Mouse (Mus musculus) heart, postnatal 14 days (tissue): Measurements from ENCODE around the gene Ift80. TPM values are rescaled to one million over a fixed set of nuclear protein-coding genes. Genes with fewer than 3 reads are reported as not detected.
"Not testable (repeated sequence)": the region's sequence is repeated elsewhere in the genome, so short reads cannot be mapped to it uniquely, and the experiment has no call there.

Experiments used
- DNase-seq, 2 experiments: peaks; one replicate each; pipeline ENCODE4 v3.0.0; 2021 to 2022
- intact Hi-C: fragments of 180-260 bp; cut with DNase I; formaldehyde crosslinking; loops from one replicate; pipeline ENCODE4 v1.15.1; 2025
- total RNA-seq, 2 experiments: library from RNA; stranded (reverse); gene quantifications; 2 replicates each; pipeline ENCODE4 v1.2.3; 2021

Ift80 gene
- total RNA-seq, 2 experiments from 2014 or later = 7.8 to 8.0 TPM

DNA sequence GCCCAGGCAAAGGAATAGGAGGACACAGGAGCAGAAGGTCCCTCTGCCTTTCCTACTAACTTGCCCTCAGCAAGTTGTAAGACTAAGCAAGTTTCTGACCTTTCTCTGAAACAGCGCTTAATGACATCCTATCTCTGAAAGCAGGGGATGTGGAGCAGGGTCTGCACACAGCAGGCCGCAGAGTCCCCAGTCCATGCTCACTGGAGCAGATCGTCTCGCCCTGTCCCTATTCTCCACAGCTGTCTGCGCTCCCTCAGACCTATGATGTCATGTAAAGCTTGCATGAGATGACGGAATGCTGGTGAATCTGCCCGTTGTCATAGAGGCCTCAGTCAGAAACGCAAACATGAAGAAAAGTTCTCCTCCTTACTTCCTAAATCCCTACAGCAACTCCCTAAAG, 55.0 kb downstream of the Ift80 start:
- no peak for DNase-seq
- intact Hi-C loops = no loop called here

DNA sequence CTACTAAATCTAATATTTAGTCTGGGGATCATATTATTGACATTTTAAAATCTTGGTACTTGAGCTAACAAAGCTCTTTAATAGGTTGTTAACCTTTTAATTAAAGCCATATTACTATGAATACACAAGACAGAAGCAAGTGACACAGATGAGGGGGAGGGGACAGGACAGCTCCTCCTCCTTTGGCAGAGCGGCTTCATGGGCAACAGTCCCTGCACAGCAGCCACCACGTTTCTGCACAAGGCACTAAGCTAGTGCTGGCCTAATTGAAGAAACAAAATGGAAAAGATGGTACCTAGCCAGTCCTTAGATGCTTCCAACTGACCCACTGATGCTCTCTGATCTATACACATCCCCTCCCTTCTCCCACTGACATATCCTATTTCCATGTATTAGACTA, 55.5 kb downstream of the Ift80 start:
- intact Hi-C loops = no loop called here
- no peak for DNase-seq

DNA sequence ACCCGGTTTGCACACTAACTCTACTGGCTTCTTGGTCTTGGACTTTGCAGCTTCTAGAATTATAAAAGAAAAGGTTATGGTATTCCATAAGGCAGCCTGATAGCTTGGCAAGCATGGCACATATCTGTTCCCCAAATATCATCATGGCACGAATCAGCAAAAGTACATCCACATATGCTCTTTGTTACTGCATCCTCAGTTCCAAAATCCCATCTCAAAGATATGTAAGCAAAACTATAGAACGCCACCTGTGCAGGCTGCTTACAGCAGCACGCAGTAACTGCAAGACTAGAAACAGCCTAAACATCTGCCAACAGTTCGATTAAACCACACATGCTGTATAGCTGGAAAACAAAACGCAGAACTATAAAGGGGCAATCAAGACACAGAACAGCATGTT, 62.5 kb downstream of the Ift80 start:
- no peak for DNase-seq
- intact Hi-C loops = no loop called here

DNA sequence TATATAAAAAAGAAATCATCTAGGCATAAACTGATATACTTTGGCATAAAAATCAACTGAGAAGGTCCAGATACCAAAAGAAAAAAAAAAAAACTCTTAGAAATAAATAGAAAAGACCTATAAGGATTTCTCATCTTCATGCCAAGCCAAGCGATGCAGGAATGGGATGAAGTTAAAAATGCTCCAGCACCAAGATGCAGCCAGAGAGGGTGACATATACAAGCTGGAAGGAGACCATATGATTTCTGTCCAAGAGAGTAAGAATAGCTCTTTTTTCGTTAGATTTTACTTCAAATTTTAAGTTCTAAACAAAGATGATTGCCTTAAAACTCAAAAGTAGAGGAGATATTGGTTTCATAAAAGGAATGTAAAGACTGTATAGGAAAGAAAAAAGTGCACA, 64.1 kb downstream of the Ift80 start:
- no peak for DNase-seq
- intact Hi-C loops = no loop called here

DNA sequence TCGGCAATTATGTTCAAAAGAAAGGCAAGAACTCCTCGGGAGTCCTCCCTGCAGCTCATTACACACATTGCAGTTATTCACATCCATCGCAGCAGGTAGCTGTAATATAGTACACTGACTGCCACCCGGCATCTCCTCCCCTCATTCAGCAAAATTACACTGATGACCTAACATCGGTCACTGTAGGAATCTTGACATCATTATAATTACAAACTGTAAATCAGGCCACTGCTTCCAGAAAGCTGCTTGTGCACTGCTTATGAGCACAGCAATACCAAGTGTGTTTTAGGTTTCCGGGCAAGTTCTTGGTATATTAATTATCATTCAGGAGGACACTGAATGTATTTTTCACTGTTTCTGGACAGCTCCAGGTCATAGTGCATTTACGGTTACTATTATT, 65.1 kb downstream of the Ift80 start:
- intact Hi-C loops = no loop called here
- DNase-seq = no peak

DNA sequence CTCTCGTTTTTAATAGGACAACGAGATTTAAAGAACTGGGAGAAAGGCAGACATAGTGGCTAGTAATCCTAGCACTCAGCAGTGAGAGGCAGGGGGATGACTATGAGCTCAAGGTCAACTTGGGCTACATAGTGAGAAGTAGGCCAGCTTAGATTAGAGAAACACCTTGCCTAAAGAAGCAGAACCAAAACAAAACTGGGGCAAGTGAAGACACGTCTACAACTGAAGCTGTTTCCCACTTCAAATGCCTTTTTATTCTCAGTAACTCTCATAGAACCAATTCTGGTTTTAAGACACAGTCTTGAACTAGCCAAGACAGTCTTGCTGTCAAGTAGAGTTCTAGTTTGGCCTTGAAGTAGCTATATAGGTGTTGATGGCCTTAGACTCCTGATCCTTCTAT, 67.7 kb downstream of the Ift80 start:
- intact Hi-C loops = no loop called here
- no peak for DNase-seq

DNA sequence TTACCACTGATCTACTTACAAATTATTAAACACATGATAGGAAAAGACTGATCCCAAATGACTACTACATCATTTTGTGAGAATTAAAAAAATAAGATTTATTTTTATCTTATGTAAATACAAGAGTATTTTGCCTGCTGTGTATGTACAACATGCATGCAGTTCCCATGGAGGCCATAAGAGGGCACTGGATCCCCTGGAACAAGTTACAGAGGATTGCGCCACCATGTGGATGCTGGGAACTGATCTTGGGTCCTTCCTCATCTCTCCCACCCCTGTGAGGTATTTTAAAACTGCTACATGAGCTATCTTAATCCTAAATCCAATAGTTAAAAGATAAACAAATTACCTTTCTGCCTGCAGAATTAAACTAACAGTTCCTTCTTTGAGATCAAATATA, 68.9 kb downstream of the Ift80 start:
- peak in 1 of 2 experiments; percentile 6 for DNase-seq
- intact Hi-C loops = no loop called here

DNA sequence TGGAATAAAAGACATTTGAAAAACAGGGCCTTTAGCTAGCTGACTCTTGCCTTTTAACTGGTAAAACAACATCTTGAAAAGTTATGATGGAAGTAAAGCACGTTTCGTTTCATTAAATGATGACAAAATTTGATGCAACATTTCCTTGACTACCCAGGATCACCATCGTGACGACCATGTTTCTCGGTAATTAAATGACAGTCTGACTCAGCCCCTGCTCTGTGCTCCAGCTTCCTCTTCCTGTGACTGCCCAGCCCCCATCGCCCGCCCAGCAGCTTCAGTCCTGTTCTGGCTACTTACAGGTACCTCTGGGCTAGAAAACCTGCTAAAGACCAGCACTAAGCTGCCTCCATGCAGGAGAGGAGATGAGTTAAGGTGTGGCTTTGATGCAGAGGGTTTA, 70.1 kb downstream of the Ift80 start:
- DNase-seq = no peak
- intact Hi-C loops = no loop called here

DNA sequence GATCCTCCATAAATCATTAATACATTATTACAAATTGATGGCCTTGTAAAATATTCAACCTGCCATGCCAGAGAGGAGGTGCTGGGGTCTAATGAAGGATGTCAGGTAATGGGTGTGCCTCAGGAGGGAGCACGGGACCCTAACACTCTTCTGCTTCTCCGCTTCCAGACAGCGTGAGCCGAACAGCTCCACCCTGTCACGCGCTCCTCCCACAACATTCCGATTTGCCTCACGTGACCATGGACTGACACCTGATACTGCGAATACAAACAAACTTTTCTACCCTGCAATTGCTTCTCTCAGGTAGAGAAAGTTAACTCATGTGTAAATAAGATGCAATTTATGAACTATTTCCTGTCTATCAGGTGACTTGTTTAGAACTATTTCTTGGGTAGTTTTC, 75.8 kb downstream of the Ift80 start:
- DNase-seq = no peak
- intact Hi-C loops = no loop called here

DNA sequence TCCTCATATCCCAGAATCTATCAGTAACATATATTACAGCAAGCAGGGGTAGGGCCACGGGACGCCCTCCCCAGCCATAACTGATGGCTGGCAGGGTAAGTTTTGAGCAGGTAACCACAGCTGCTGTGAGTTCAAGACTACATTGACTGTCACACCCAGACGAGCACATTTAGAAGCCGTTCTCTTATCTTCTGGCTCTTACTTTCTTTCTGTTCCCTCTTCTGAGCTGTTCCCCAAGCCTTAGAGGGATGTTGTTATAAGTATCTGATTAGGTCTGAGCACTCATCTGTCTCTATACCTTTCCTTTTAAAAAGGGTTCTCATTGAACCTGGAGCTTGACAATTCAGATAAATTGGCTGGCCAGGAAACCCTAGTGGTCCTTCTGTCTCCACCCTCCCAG, 96.9 kb downstream of the Ift80 start:
- intact Hi-C loops = no loop called here
- DNase-seq = no peak

DNA sequence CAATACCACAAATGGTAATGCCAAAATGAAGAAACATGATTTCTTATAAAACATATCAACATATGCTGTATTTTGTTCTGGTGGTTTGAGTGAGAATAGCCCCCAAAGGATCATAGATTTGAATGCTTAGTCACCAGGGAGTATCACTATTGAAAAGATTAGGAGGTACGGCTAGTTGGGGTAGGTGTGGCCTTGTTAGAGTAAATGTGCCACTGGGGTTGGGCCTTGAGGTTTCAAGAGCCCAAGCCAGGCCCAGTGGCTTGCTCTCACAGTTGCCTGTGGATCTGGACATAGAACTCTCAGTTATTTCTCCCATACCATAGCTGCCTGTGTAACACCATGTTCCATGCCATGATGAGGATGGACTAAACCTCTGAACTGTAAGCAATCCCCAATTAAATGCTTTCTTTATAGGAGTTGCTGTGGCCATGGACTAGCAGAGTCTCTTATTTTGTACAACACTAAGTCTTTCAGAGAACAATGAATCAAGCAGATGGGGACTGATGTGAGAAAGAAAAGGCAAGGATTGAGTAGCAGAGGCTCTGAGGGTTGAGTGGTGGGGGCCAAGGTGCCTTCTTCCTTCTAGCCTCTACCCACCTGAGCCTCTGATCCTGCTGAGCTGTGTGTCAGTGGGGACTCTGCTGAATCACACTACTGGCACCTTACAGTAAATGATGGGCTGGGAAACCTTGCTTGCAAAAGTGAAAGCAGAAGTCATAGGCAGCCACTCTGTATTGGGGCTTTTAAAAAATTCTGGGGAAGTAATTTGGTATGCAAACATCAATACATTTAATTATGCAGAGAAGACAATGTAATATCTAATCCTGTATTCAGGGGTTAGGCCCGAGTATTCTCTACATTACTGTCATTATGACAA, 99.2 kb downstream of the Ift80 start:
- intact Hi-C loops = no loop called here

DNA sequence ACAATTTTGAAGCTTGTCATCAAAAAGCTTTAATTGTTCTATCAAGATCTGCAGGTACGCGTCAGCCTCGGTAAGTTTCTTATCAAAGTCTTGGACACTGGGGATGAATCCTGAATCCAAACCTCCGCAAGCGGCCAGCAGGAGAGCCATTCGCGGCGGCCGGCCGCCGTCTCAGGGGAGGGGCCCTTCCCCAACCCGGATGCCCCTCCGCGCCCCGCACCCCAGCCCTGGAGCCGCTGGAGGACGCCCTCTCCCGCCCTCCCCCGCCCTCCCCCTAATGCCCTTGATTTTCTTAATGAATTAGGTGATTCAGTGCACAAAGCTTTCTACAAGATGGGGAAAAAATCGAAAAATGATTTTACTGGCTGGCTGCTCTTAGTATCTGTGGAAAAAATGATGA, 101.7 kb downstream of the Ift80 start:
- intact Hi-C loops, DNase-seq: not testable (repeated sequence)

More for the DNA sequence above, 99.2 kb downstream of the Ift80 start:
- no peak for DNase-seq

DNA sequence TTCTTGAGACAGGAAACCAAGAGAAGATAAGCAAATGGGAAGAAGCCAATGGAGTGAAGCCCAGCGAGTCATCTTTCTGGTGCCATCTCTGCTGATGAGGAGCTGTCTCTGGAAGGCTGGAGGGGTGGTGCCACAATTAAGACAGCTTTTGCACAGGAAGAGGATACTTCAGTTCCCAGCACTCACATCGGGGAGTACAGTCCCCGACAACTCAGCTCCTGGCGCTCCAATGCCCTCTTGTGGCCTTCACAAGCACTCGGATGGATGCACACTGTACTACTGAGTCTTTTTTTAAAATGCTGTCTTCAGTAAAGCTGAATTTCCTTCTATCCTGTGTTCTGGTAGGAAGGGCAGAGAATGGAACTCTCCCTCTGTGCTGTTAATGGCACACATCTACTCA, 107.2 kb downstream of the Ift80 start:
- intact Hi-C loops = no loop called here
- no peak for DNase-seq

DNA sequence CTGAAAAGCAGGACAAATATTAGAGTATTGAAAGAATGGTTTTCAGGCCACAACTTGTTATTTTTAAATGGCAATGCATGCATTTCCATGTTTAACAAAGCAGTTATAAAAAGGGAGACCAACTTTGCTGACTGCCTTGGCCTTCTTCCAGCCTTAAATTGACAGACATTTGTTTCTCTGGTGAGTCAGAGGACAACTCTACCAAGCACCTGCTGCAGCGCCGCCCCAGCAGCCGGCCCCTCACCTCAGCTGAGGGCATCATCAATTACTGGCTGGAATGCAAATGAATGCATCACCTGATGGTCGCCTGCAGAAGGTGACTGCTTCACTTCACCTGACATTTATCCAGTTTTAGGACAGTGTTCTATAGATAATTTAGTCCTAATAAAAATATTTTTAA, 108.9 kb downstream of the Ift80 start:
- DNase-seq = no peak
- intact Hi-C loops = no loop called here

DNA sequence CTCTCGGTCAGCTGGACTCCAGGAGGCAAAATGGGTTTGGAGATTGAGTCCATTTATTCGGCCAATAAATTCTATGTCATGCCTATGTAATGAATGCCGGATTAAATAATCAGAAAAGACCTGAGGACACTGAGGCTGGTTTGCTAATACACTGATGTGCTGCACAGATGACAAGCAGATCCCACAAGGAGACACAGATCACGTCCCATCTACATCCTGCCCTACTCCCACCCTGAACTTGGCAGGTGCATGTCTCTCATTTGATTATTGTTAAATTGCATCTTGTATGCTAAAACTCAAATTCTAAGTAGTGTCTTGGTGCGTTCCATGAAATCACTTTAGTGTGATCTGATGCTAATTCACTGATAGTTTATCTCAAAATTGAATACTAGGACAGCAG, 117.5 kb downstream of the Ift80 start:
- DNase-seq = no peak
- intact Hi-C loops = no loop called here

DNA sequence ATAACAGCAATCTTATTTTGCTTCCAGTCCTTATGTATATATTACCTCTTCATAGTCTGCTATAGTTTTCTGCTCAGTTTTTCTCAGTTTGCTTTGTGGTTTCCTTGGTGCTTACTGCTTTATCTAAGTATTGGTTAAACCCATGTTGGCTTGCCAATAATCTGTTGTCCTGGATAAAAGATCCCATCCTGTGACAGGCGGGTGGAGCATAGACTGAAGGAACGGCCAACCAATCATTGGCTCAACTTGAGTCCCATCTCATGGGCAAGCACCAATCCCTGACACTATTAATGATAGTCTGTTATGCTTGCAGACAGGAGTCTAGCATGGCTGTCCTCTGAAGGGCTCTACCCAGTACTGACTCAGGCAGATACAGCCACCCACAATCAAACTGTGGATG, 130.3 kb downstream of the Ift80 start:
- DNase-seq = no peak
- intact Hi-C loops = no loop called here

DNA sequence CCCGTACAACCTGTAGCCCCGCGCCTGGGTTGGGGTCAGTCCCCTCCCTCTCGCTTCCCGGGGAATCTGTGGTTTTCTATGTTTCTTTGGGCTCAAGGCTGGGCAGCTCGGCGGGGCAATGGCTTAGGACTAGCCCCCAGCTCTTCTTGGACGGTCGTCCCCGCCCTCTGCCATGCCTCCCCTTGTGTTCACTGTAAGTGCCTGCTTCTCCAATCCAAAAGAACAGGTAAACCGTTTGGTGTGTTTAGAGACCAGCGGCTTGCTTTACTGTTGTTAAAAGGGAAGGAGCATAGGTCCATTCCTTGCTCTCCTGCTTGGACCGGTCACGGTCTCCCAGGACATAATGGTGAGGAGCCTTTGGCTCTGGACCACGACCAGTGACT, 133.8 kb downstream of the Ift80 start:
- DNase-seq = peak in 1 of 2 experiments; percentile 9
- intact Hi-C loops = no loop called here

DNA sequence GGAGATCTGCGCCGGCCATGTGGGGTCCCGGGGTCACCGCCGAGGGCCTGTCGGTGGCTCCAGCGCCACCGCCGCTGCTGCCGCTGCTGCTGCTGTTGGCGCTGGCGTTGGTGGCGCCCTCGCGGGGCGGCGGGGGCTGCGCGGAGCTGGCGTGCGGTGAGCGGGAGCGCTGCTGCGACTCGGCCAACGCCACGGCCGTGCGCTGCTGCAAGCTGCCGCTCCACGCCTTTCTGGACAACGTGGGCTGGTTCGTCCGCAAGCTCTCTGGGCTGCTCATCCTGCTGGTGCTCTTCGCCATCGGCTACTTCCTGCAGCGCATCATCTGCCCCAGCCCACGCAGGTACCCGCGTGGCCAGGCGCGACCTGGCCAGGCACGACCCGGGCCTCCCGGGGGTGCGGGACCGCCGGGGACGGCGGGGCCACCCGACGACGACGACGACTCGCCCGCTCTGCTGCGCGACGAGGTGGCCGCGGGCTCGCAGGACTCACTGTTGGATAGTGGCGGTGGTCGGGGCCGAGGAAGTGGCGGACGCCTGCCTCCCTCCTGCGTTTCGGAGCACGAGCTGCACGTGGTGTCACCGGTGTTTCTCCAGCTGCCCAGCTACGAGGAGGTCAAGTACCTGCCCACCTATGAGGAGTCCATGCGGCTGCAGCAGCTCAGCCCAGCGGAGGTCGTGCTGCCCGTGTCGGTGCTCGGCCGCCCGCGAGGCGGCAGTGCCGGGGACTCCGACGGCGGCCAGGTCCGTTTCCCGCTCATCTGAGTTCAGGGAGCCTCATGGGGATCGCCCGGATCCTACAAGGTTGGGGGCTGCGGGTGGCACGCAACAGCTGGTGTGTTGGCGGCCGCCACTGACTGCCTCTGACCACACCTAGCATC, 134.4 kb downstream of the Ift80 start:
- intact Hi-C loops = no loop called here

DNA sequence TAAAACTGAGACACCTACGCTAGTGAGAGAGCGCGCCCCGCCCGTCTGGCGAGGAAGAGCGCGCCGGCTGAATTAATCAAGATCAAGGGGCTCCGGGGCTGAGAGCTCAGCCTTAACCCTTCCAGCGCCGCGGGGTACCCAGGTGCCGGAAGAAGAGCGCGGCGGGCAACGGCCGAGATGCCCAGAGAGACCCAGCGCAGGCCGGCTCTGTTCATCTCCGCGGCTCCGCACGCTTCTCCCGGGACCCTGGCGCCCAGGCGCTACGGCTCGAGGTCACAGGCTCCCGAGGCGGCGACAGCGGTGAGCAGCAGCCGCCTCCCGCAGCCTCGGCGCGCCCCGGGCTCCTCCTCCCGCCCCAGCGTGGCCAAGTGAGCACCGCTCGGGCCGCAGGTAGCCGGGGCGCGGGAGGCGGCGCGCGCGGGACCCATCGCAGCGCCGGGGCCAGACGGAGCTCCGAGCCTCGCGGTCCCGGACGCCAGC, 135.1 kb downstream of the Ift80 start, which contains the start of gene 1110032F04Rik:
Gene 1110032F04Rik (plus strand): TSS at position 376 of the 480 bp plus-strand sequence.
- peak; percentile 31 to 32 for DNase-seq

More for the DNA sequence above, 134.4 kb downstream of the Ift80 start:
- DNase-seq = peak; percentile 29 to 35

DNA sequence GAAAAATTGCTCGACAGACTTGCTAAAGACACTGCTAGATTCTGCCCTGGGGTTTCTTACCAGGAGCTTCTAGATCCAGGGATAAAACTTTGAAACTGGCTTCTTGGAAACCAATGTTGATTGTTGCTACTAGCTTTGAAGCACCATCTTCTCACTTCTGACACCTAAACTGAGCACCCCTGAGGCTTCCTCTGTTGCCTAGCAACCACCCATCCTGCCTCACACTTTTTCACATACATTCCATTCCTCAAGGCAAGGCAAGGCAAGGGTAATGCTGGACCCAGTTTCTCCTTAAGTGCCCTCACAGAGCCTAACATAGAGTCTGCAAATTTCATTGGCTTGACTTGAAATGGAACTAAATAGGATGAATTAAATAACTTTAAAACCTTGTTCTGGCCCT, 152.0 kb downstream of the Ift80 start:
- DNase-seq = no peak

More for the DNA sequence above, 135.1 kb downstream of the Ift80 start, which contains the start of gene 1110032F04Rik:
- intact Hi-C loops = no loop called here

DNA sequence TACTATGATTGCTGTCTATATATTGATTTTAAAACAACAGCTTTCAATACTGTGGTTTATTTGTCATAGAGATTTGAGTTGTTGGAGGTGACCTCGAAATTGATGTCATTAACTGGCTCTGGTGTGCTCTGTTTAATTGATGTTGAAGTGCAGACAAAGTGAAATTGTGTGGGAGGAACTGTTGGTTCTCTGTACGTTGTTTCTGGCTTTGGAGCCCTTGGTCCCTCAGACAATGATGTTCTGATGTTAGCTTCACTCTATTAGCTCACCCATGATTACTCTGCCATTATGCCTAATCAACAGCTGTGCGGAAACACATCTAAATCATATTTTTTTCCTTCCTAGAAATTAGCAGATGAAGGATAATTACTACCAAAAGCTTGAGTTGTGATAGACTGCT, 156.0 kb downstream of the Ift80 start:
- DNase-seq = no peak
- intact Hi-C loops = no loop called here

More for the DNA sequence above, 152.0 kb downstream of the Ift80 start:
- intact Hi-C loops = no loop called here
